Mouse (Mus musculus): ENCODE data around the gene Tmprss11e.
A peak's percentile ranks its signal among the peaks of the same experiment; 100 is the strongest.

Gene Tmprss11e

GRCm38 (mm10) chr5:86745715-86746114, at the start of gene Tmprss11e:
Tmprss11e (minus strand) TSS chr5:86745815.
- DNase-seq = no peak

- DNase-seq = no peak
Observed at GRCm38 (mm10) chr5:86792807-86793206, 47.2 kb upstream of the Tmprss11e start.

GRCm38 (mm10) chr5:86792249-86792648, 46.6 kb upstream of the Tmprss11e start:
- DNase-seq = no peak

- no peak for DNase-seq
Observed at GRCm38 (mm10) chr5:86789954-86790353, 44.3 kb upstream of the Tmprss11e start.

- DNase-seq = no peak
Observed at GRCm38 (mm10) chr5:86786798-86787197, 41.2 kb upstream of the Tmprss11e start.

GRCm38 (mm10) chr5:86784205-86784604, 38.6 kb upstream of the Tmprss11e start:
- no peak for DNase-seq

GRCm38 (mm10) chr5:86783059-86783458, 37.4 kb upstream of the Tmprss11e start:
- no peak for DNase-seq

- no peak for DNase-seq
Observed at GRCm38 (mm10) chr5:86778471-86778870, 32.9 kb upstream of the Tmprss11e start.

- DNase-seq = no peak
Observed at GRCm38 (mm10) chr5:86776941-86777340, 31.3 kb upstream of the Tmprss11e start.

- DNase-seq = no peak
Observed at GRCm38 (mm10) chr5:86771010-86771409, 25.4 kb upstream of the Tmprss11e start.

- no peak for DNase-seq
Observed at GRCm38 (mm10) chr5:86769015-86769658, 23.5 kb upstream of the Tmprss11e start.

- no peak for DNase-seq
Observed at GRCm38 (mm10) chr5:86742796-86743195, 2.8 kb downstream of the Tmprss11e start.

GRCm38 (mm10) chr5:86741146-86741545, 4.5 kb downstream of the Tmprss11e start:
- no peak for DNase-seq

- no peak for DNase-seq
Observed at GRCm38 (mm10) chr5:86735808-86736207, 9.8 kb downstream of the Tmprss11e start.

- no peak for DNase-seq
Observed at GRCm38 (mm10) chr5:86730587-86730986, 15.0 kb downstream of the Tmprss11e start.

GRCm38 (mm10) chr5:86728574-86728973, 17.0 kb downstream of the Tmprss11e start:
- DNase-seq = no peak

GRCm38 (mm10) chr5:86727033-86727432, 18.6 kb downstream of the Tmprss11e start:
- no peak for DNase-seq

- DNase-seq = no peak
Observed at GRCm38 (mm10) chr5:86725021-86725420, 20.6 kb downstream of the Tmprss11e start.

- DNase-seq = no peak
Observed at GRCm38 (mm10) chr5:86722820-86723460, 22.7 kb downstream of the Tmprss11e start.

- no peak for DNase-seq
Observed at GRCm38 (mm10) chr5:86714967-86715366, 30.6 kb downstream of the Tmprss11e start.

GRCm38 (mm10) chr5:86704923-86705322, 40.7 kb downstream of the Tmprss11e start:
- DNase-seq = no peak

GRCm38 (mm10) chr5:86684667-86685066, 60.9 kb downstream of the Tmprss11e start:
- DNase-seq = peak; percentile 7

GRCm38 (mm10) chr5:86676262-86676661, 69.4 kb downstream of the Tmprss11e start, which contains the start of gene Tmprss11b:
Tmprss11b (minus strand) TSS chr5:86676362.
- DNase-seq = no peak

Measured in cerebellum, adult 11 months (tissue).